Mouse (Mus musculus) liver, postnatal 0 days (tissue): Measurements from ENCODE around the gene Hbs1l.

Experiments
- CTCF ChIP-seq: sonication (generic); IDR thresholded peaks from 2 replicates; pipeline ENCODE4 v1.5.1; 2016; ENCODE audit warnings: antibody characterized with exemption, low read depth
- EP300 ChIP-seq: IDR thresholded peaks from 2 replicates; pipeline ENCODE4 v1.6.1; 2016; ENCODE audit warnings: antibody characterized with exemption, low read depth, mild to moderate bottlenecking

GRCm38 (mm10) chr10:21353890-21354289 is 58.1 kb downstream of the Hbs1l start:
- TF ChIP-seq CTCF: no peak
- no peak for TF ChIP-seq EP300
